Mouse (Mus musculus) embryonic facial prominence, embryonic 11.5 days (tissue): ENCODE measurements around the gene Crabp1. TPM values are rescaled to one million over a fixed set of nuclear protein-coding genes. Genes with fewer than 3 reads are reported as not detected.

Source experiments
- polyA plus RNA-seq: library from polyadenylated mRNA; unstranded; fragments of >200 nt; fragmentation: Nextera tagmentation; extraction: Ambion mirVana; gene quantifications from 2 replicates; pipeline ENCODE4 v1.2.1, GENCODE M21; 2014

Gene Crabp1
- polyA plus RNA-seq, 1 experiment from 2014 or later = 962 TPM

Other genes starting within 250 kb of the Crabp1 start
- gene Sh2d7, start 225.8 kb upstream of the Crabp1 start, polyA plus RNA-seq = not detected in 2 replicates
- gene Cib2, start 204.5 kb upstream of the Crabp1 start, polyA plus RNA-seq = 17.6 and 20.2 TPM in 2 replicates
- 119 and 134 TPM in 2 replicates for gene Idh3a, start 178.4 kb upstream of the Crabp1 start, polyA plus RNA-seq
- gene Acsbg1, start 102.9 kb upstream of the Crabp1 start, polyA plus RNA-seq = 1.4 and 2.8 TPM in 2 replicates
- gene Dnaja4, start 65.9 kb upstream of the Crabp1 start, polyA plus RNA-seq = 4.2 and 4.7 TPM in 2 replicates
- gene Wdr61, start 30.2 kb upstream of the Crabp1 start, polyA plus RNA-seq = 196 and 206 TPM in 2 replicates
- 63.8 and 67.4 TPM in 2 replicates for gene Ireb2, start 99.0 kb downstream of the Crabp1 start, polyA plus RNA-seq
- gene Hykk, start 152.5 kb downstream of the Crabp1 start, polyA plus RNA-seq = 5.8 and 6.1 TPM in 2 replicates
- 353 and 372 TPM in 2 replicates for gene Psma4, start 186.0 kb downstream of the Crabp1 start, polyA plus RNA-seq
- gene AY074887, start 186.2 kb downstream of the Crabp1 start, polyA plus RNA-seq = 1.1 and 1.6 TPM in 2 replicates
- 1.2 and 2.7 TPM in 2 replicates for gene Chrna5, start 216.1 kb downstream of the Crabp1 start, polyA plus RNA-seq